Mouse (Mus musculus) layer of hippocampus, postnatal 25 days (tissue): ENCODE measurements around the gene Thsd4. TPM values are rescaled to one million over a fixed set of nuclear protein-coding genes. Genes with fewer than 3 reads are reported as not detected.

Experiments used
- DNase-seq, 2 experiments: peaks; one replicate each; pipeline ENCODE4 v3.0.0; 2022; ENCODE audit warnings: mixed read lengths in 2 of 2, low spot score in 1 of 2; ENCODE audit errors: extremely low spot score in 1 of 2
- total RNA-seq, 2 experiments: library from RNA; stranded (reverse); gene quantifications; 2 replicates each; pipeline ENCODE4 v1.2.3; 2021

Thsd4 gene
- total RNA-seq, 2 experiments from 2014 or later: 23.5 to 24.6 TPM

- DNase-seq: no peak
Measured at GRCm38 (mm10) chr9:60458468-60458962, 63.3 kb downstream of the Thsd4 start.

DNA sequence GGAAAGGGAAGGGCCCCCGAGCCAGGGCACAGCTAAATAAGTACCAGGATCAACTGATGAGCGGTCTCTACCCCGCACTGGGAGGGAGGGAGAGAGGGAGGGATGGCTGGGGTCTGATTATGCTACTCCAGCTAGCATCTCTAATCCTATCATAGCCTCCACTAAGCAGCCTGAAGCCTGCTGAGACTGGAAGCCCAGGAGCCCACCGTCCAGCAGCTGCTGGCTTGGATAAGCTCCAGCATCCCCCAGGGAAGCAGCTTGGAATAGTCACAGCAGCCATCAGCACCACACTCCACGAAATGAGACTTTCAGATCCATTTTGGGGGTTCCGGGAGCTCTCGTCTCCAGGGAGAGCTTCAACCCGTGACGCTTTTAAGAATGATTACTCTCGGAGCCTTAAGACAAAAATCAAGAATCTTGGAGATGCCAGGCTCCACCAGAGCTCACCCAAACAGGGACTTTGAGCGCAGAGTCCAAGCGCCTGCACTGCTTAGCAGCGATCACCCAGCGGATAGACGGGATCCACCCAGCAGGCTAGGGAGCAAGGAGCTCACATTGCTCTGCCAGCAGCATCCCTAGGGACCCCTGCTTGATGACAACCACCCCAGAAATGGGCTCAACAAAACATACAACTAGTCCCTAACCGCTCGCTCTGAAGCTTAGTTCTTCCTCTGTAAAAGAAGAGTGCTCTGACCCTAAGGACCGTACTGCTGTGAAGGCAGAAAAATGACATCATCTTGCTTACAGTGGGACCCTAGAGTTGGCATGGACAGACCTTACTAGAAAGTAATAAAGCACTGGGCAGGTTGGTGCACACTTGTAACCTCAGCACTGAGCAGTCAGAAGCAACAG is 64.3 kb downstream of the Thsd4 start:
- DNase-seq: no peak

GRCm38 (mm10) chr9:60456651-60457050 is 65.2 kb downstream of the Thsd4 start:
- no peak for DNase-seq

GRCm38 (mm10) chr9:60454406-60455076 is 67.3 kb downstream of the Thsd4 start:
- no peak for DNase-seq

DNA sequence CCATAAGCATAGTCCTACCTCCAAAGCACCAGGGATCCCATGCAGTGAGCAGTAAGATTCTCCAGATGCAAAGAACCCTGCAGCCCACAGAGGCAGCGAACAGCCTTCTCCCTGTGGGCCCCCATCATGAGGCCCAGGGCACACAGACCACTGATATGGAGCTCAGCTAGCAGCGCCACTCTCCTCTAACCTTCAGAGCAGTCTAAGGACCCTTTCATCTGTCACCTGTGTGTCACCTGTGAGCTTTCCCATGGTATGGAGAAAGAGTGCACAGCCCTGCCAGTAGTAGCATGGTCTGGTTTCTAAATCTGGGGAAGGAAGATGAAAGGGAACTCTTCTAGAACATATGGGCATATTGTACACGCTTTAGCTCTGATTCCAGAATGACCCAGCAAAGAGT is 72.3 kb downstream of the Thsd4 start:
- DNase-seq: no peak

DNA sequence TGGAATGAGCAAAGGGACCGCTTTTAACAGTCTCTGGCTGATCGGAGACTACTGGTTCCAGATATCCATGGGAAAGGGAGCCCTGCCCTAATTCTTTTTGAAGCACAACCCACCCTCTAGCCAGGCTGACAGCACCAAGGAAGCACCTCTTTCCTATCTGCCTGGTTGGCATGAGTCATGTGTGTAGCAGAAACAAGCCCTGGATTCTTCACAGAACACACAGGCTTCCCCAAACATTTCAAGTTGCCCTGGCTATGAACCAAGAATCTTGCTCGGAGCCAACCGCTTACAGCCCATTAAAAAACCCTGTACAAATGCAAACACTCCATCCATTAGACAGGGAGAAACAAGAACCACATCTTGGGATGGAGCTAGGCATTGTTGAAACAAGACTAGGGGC is 76.0 kb downstream of the Thsd4 start:
- no peak for DNase-seq

GRCm38 (mm10) chr9:60441274-60441902 is 80.5 kb downstream of the Thsd4 start:
- no peak for DNase-seq

- no peak for DNase-seq
Measured at GRCm38 (mm10) chr9:60440506-60440905, 81.3 kb downstream of the Thsd4 start.

GRCm38 (mm10) chr9:60436246-60436645 is 85.6 kb downstream of the Thsd4 start:
- DNase-seq: no peak

DNA sequence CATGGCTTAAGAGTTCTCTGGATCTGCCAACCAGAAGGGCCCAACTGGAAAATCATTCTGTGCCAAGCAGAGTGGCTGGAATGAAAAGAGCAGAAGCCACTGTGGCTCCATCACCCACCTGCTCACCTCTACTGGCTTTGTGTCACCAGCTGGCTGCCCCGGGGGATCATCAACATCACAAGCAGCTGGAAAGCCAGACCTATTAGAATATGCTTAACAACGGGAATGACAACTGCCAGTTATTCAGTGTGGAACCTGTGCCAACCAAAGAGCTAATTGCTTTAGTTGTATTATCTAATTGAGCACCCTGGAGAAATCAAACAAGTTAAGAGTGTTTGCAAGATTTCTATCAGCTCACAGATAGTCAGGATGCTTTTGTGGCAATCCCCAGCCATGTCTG is 87.8 kb downstream of the Thsd4 start:
- DNase-seq: no peak

GRCm38 (mm10) chr9:60431924-60432323 is 89.9 kb downstream of the Thsd4 start:
- no peak for DNase-seq

- DNase-seq: no peak
Measured at GRCm38 (mm10) chr9:60430017-60430416, 91.8 kb downstream of the Thsd4 start.

- no peak for DNase-seq
Measured at GRCm38 (mm10) chr9:60414076-60414755, 107.6 kb downstream of the Thsd4 start.

DNA sequence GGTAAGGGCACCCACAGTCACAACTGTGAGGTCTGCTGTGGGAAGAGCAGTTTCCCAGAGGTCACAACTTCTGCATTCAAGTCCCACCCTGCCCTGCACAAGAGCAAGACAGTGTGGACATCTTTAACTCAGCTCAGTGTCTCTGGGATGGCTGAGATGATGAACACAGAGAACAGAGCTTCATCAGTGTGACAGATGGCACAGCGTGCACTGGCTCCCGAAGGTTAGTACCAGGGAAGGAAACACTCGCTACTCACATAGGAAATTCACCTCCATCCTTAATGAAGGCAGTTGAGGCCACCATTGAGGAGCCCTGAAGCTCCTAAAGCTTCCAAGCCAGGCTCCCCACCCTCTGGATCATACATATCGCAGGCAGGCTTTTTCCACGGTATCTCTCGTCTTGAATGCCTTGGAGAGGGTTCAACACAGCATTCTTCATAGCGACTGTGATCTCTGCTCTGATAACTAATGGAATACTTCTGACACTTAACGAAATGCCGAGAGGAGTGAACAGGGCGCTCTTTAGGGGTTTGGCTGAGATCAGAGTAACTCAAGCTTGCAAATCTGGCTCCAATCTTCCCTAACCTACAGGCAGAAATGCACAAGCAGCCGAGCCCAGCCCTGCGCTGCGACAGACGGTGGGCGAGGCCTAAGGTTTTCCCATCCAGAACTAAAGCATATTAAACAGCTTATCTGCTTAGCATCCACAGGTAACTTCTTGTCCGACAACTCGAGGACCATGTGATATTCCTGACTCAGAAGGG is 110.8 kb downstream of the Thsd4 start:
- DNase-seq: no peak

DNA sequence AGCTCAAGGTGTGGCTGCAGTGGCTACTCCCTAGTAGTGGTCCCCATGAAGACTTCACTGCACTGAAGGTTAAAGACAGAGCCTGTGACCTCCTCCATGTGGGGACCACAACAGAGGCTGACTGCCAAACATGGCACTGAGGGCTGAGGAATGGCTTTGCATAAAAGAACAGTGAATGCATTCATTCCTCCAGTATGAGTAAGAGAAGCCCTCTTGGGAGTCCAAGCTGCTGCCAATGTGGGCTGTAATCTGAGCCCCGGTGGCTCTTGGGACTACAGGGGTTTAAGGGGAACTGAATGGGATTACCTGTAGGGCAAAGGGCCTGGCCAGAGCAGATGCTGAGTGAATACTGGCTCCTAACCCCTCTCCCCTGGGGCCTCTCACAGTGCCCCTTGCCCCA is 114.5 kb downstream of the Thsd4 start:
- DNase-seq: no peak

- no peak for DNase-seq
Measured at GRCm38 (mm10) chr9:60405777-60406176, 116.1 kb downstream of the Thsd4 start.

GRCm38 (mm10) chr9:60402681-60403080 is 119.2 kb downstream of the Thsd4 start:
- no peak for DNase-seq

- no peak for DNase-seq
Measured at GRCm38 (mm10) chr9:60400001-60400400, 121.8 kb downstream of the Thsd4 start.

DNA sequence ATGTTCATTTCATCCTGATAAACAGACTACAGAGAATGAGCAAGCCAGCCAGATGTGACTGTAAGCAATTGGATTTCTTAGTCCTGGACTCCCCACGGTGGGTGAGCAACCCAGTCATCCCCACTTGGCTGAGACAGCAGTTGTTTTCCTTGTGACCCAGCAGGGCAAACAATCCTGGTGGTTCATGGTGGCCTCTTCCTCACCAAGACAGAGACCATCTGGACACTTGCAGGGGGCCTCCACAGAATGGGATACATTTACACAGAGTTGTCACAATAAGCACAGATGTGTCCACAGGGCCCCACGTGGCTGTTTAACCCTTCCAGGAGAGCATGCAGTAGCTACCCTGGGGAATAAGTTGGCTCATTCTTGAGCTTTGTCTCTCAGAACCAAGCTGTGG is 123.8 kb downstream of the Thsd4 start:
- DNase-seq: no peak

DNA sequence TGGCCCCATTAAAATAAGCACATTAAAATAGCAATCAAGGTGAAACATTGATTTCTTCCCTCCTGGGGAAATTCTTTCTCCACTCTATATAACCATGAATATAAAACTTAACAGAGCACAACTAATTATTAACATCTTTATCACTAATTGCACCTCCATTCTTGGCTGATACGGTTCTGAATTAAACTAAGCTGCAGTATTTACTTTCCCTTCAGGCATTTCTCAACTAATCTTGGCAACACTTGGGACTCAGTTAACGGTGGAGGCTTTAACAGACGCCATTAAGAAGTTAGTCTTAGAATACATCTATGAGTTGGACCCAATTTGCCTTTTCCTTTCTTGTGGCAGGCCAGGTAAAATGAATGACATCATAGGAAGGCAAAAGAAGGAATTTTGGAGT is 125.8 kb downstream of the Thsd4 start:
- no peak for DNase-seq
